Mouse (Mus musculus) testis, adult 2 months (tissue): ENCODE data around the gene B3galt4.

Experiments
- CTCF ChIP-seq: fragments of 200-500 bp; IDR thresholded peaks from 2 replicates; pipeline ENCODE4 v1.5.1; 2012; ENCODE audit warnings: low read depth, mild to moderate bottlenecking, inconsistent platforms, low read length, moderate library complexity; ENCODE audit not compliant: control insufficient read depth, insufficient read depth, insufficient replicate concordance
- POLR2A ChIP-seq: fragments of 200-500 bp; IDR thresholded peaks from 2 replicates; pipeline ENCODE4 v1.6.1; 2012; ENCODE audit warnings: low read depth, mild to moderate bottlenecking, inconsistent platforms, low read length, moderate library complexity; ENCODE audit not compliant: control insufficient read depth

DNA sequence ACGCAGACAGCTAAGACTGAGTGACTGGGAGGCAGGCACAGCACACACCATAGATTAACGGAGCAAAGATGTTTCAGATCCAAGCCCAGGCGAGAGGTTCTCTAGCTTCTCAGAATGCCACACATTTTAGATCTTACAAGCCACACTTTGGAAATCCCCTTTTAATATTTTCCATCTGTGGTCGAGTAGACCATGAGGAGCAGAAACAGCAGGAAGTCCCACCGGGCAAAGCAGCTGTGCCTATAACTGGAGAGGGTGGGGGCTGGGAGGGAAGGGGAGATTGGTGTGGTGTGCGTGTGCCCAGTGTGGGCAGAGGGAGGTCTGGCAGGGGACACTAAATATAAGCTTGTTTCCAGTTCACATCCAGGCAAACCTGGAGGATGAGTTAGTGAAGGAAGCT, 6.2 kb upstream of the B3galt4 start:
- TF ChIP-seq CTCF, result no peak
- no peak for TF ChIP-seq POLR2A
